Mouse (Mus musculus) embryonic facial prominence, embryonic 12.5 days (tissue): ENCODE results near the gene Gm28053. TPM values are rescaled to one million over a fixed set of nuclear protein-coding genes. Genes with fewer than 3 reads are reported as not detected.
A peak's percentile ranks its signal among the peaks of the same experiment; 100 is the strongest.

Experiments used
- ATAC-seq: fragments of 200-750 bp; cut with Nextera tagmentation; 2 replicates; pipeline ENCODE4 v1.8.0; 2017; ENCODE audit not compliant: insufficient number of reproducible peaks, insufficient read depth, low FRiP score, low TSS enrichment
- H3K27ac ChIP-seq: fragments of 300-500 bp; sonication (generic); 2 replicates; pipeline ENCODE4 v1.5.1; 2016; ENCODE audit warnings: mild to moderate bottlenecking
- H3K27me3 ChIP-seq: fragments of 300-500 bp; sonication (generic); 2 replicates; pipeline ENCODE4 v1.6.1; 2016; ENCODE audit warnings: mild to moderate bottlenecking, moderate library complexity
- H3K36me3 ChIP-seq: fragments of 300-500 bp; sonication (generic); 2 replicates; pipeline ENCODE4 v1.6.1; 2016; ENCODE audit warnings: mild to moderate bottlenecking
- H3K4me1 ChIP-seq: fragments of 300-500 bp; sonication (generic); 2 replicates; pipeline ENCODE4 v1.6.1; 2016
- H3K4me2 ChIP-seq: fragments of 300-500 bp; sonication (generic); replicated peaks from 2 replicates; pipeline ENCODE4 v1.6.1; 2016; ENCODE audit warnings: mild to moderate bottlenecking, moderate library complexity
- H3K4me3 ChIP-seq: fragments of 300-500 bp; sonication (generic); 2 replicates; pipeline ENCODE4 v1.5.1; 2016; ENCODE audit warnings: mild to moderate bottlenecking
- H3K9ac ChIP-seq: fragments of 300-500 bp; sonication (generic); 2 replicates; pipeline ENCODE4 v1.6.1; 2016; ENCODE audit warnings: mild to moderate bottlenecking, moderate library complexity
- H3K9me3 ChIP-seq: fragments of 300-500 bp; sonication (generic); 2 replicates; pipeline ENCODE4 v1.6.1; 2016; ENCODE audit warnings: mild to moderate bottlenecking, moderate library complexity
- WGBS: fragments of 180-500 bp; shearing (Covaris S2); methylation state at CpG from one replicate; pipeline ENCODE4 v1.1.7; 2016; 5-methylcytosine and 5-hydroxymethylcytosine counted together
- polyA plus RNA-seq: library from polyadenylated mRNA; unstranded; fragments of >200 nt; fragmentation: Nextera tagmentation; extraction: Ambion mirVana; gene quantifications from 2 replicates; pipeline ENCODE4 v1.2.1, GENCODE M21; 2016

Gm28053 gene
- polyA plus RNA-seq, 1 experiment from 2014 or later = not detected

GRCm38 (mm10) chr6:48732864-48733304 is 14.5 kb downstream of the Gm28053 start:
- no peaks in the 10 kb centered on the region for H3K9me3 ChIP-seq
- H3K4me2 ChIP-seq = no peak overlapping the region
- H3K9ac ChIP-seq = no peak overlapping the region
- H3K4me1 ChIP-seq = no peaks in the 10 kb centered on the region
- ATAC-seq = no peak
- H3K27ac ChIP-seq = no peak overlapping the region
- H3K36me3 ChIP-seq = no peaks in the 10 kb centered on the region
- 51% methylated on average over 8 of the region's 8 CpGs for WGBS
- H3K4me3 ChIP-seq = no peak overlapping the region
- no peaks in the 10 kb centered on the region for H3K27me3 ChIP-seq

- ATAC-seq = no peak
- WGBS = 86% methylated on average over 1 of the region's 1 CpGs
Observed at GRCm38 (mm10) chr6:48733660-48734059, 15.3 kb downstream of the Gm28053 start.

GRCm38 (mm10) chr6:48737053-48737452 is 18.6 kb downstream of the Gm28053 start:
- H3K9ac ChIP-seq = no peak overlapping the region
- H3K4me3 ChIP-seq = no peak overlapping the region
- ATAC-seq = no peak
- peaks cover 20% of the 10 kb centered on the region for H3K27me3 ChIP-seq
- H3K4me2 ChIP-seq = no peak overlapping the region
- no peak overlapping the region for H3K27ac ChIP-seq
- H3K9me3 ChIP-seq = no peaks in the 10 kb centered on the region
- 71% methylated on average over 2 of the region's 2 CpGs for WGBS
- no peaks in the 10 kb centered on the region for H3K36me3 ChIP-seq
- no peaks in the 10 kb centered on the region; the same call in 1 of the 2 replicates for H3K4me1 ChIP-seq

More at GRCm38 (mm10) chr6:48733660-48734059, 15.3 kb downstream of the Gm28053 start:
- H3K4me3 ChIP-seq = no peak overlapping the region
- H3K27ac ChIP-seq = no peak overlapping the region
- H3K27me3 ChIP-seq = no peaks in the 10 kb centered on the region
- H3K4me1 ChIP-seq = no peaks in the 10 kb centered on the region
- no peaks in the 10 kb centered on the region for H3K36me3 ChIP-seq
- no peak overlapping the region for H3K9ac ChIP-seq
- H3K4me2 ChIP-seq = no peak overlapping the region
- no peaks in the 10 kb centered on the region for H3K9me3 ChIP-seq

- H3K27me3 ChIP-seq = peaks cover 26% of the 10 kb centered on the region
- H3K4me2 ChIP-seq = no peak overlapping the region
- H3K9me3 ChIP-seq = no peaks in the 10 kb centered on the region
- H3K9ac ChIP-seq = no peak overlapping the region
- H3K4me1 ChIP-seq = peaks cover 5% of the 10 kb centered on the region
- no peaks in the 10 kb centered on the region for H3K36me3 ChIP-seq
- H3K27ac ChIP-seq = no peak overlapping the region
- 87% methylated on average over 5 of the region's 5 CpGs for WGBS
- ATAC-seq = no peak
- H3K4me3 ChIP-seq = no peak overlapping the region
Observed at GRCm38 (mm10) chr6:48737688-48738087, 19.3 kb downstream of the Gm28053 start.

- Histone ChIP-seq H3K27me3 (peaks cover 41% of the 10 kb centered on the region), H3K4me3 (no peak within 1 kb of the TSS), H3K9me3 (no peaks in the 10 kb centered on the region), H3K27ac (no peak within 1 kb of the TSS), H3K9ac (no peak within 1 kb of the TSS), H3K4me2 (no peak within 1 kb of the TSS), H3K36me3 (no peaks in the 10 kb centered on the region), H3K4me1 (peaks cover 9% of the 10 kb centered on the region)
- WGBS = 78% methylated on average over 15 of the region's 15 CpGs
- ATAC-seq = no peak
Observed at GRCm38 (mm10) chr6:48738961-48739779, 20.8 kb downstream of the Gm28053 start, which contains the start of gene Gimap1. Gene Gimap1 (plus strand): TSS chr6:48739054.

GRCm38 (mm10) chr6:48739780-48740055 is 21.3 kb downstream of the Gm28053 start:
- no peak for ATAC-seq
- no peak overlapping the region for H3K27ac ChIP-seq
- peaks cover 9% of the 10 kb centered on the region for H3K4me1 ChIP-seq
- H3K27me3 ChIP-seq = peaks cover 42% of the 10 kb centered on the region
- no peak overlapping the region for H3K9ac ChIP-seq
- no peak overlapping the region for H3K4me3 ChIP-seq
- H3K36me3 ChIP-seq = no peaks in the 10 kb centered on the region
- no peak overlapping the region for H3K4me2 ChIP-seq
- WGBS = 94% methylated on average over 3 of the region's 3 CpGs
- no peaks in the 10 kb centered on the region for H3K9me3 ChIP-seq

- Histone ChIP-seq H3K27me3 (peaks cover 42% of the 10 kb centered on the region), H3K9ac (no peak overlapping the region), H3K4me3 (no peak overlapping the region), H3K9me3 (no peaks in the 10 kb centered on the region), H3K4me2 (no peak overlapping the region), H3K36me3 (no peaks in the 10 kb centered on the region), H3K4me1 (peaks cover 9% of the 10 kb centered on the region), H3K27ac (no peak overlapping the region)
- WGBS = 68% methylated on average over 3 of the region's 3 CpGs
- no peak for ATAC-seq
Observed at GRCm38 (mm10) chr6:48740501-48741169, 22.2 kb downstream of the Gm28053 start.

- ATAC-seq = no peak
- H3K27me3 ChIP-seq = peaks cover 42% of the 10 kb centered on the region
Observed at GRCm38 (mm10) chr6:48741273-48741672, 22.9 kb downstream of the Gm28053 start.

GRCm38 (mm10) chr6:48741711-48742206 is 23.4 kb downstream of the Gm28053 start:
- H3K27me3 ChIP-seq = peaks cover 42% of the 10 kb centered on the region
- WGBS = 33% methylated on average over 9 of the region's 9 CpGs
- no peak for ATAC-seq

More at GRCm38 (mm10) chr6:48741273-48741672, 22.9 kb downstream of the Gm28053 start:
- 31% methylated on average over 3 of the region's 3 CpGs for WGBS
- H3K4me3 ChIP-seq = no peak overlapping the region
- no peaks in the 10 kb centered on the region for H3K9me3 ChIP-seq
- H3K36me3 ChIP-seq = no peaks in the 10 kb centered on the region
- no peak overlapping the region for H3K9ac ChIP-seq
- H3K4me2 ChIP-seq = no peak overlapping the region
- H3K27ac ChIP-seq = no peak overlapping the region
- H3K4me1 ChIP-seq = peaks cover 13% of the 10 kb centered on the region

GRCm38 (mm10) chr6:48742422-48743351 is 24.3 kb downstream of the Gm28053 start:
- H3K4me2 ChIP-seq = peak overlapping the region; percentile 82
- H3K36me3 ChIP-seq = no peaks in the 10 kb centered on the region
- 2% methylated on average over 52 of the region's 52 CpGs for WGBS
- no peak overlapping the region; the same call in 1 of the 2 replicates for H3K9ac ChIP-seq
- H3K9me3 ChIP-seq = no peaks in the 10 kb centered on the region
- peaks cover 13% of the 10 kb centered on the region for H3K4me1 ChIP-seq
- no peak overlapping the region for H3K27ac ChIP-seq
- H3K27me3 ChIP-seq = peaks cover 42% of the 10 kb centered on the region
- 0 out of 2 replicates have a peak, but pooled peaks have one; percentile 31 for ATAC-seq
- peak overlapping the region; percentile 42 for H3K4me3 ChIP-seq

More at GRCm38 (mm10) chr6:48741711-48742206, 23.4 kb downstream of the Gm28053 start:
- Histone ChIP-seq H3K9ac (no peak overlapping the region), H3K27ac (no peak overlapping the region), H3K4me3 (no peak overlapping the region), H3K4me1 (peaks cover 13% of the 10 kb centered on the region), H3K36me3 (no peaks in the 10 kb centered on the region), H3K4me2 (no peak overlapping the region), H3K9me3 (no peaks in the 10 kb centered on the region)

GRCm38 (mm10) chr6:48745490-48745889 is 27.1 kb downstream of the Gm28053 start:
- H3K9me3 ChIP-seq = no peaks in the 10 kb centered on the region
- H3K27ac ChIP-seq = no peak overlapping the region
- ATAC-seq = no peak
- no peak overlapping the region for H3K4me2 ChIP-seq
- H3K4me1 ChIP-seq = peaks cover 13% of the 10 kb centered on the region
- H3K9ac ChIP-seq = no peak overlapping the region
- 53% methylated on average over 2 of the region's 2 CpGs for WGBS
- no peaks in the 10 kb centered on the region for H3K36me3 ChIP-seq
- no peak overlapping the region for H3K4me3 ChIP-seq
- peaks cover 38% of the 10 kb centered on the region for H3K27me3 ChIP-seq
